Mouse (Mus musculus) small intestine, adult 2 months (tissue): ENCODE measurements at regions not wholly inside any gene's neighbourhood (a gene's known extent, or its start where the extent isn't known, plus 50 kb on each side); places are given as distances from the start of the nearest gene placed in this dataset.

Experiments used
- H3K27ac ChIP-seq: fragments of 200-500 bp; 2 replicates; pipeline ENCODE4 v1.5.1; 2012; ENCODE audit warnings: low read depth, low read length, control low read depth, inconsistent platforms; ENCODE audit not compliant: insufficient read depth
- H3K27me3 ChIP-seq: fragments of 200-500 bp; 2 replicates; pipeline ENCODE4 v1.6.1; 2012; ENCODE audit warnings: mild to moderate bottlenecking, moderate library complexity, low read length, inconsistent platforms; ENCODE audit not compliant: control insufficient read depth, insufficient read depth
- H3K36me3 ChIP-seq: fragments of 200-500 bp; 2 replicates; pipeline ENCODE4 v1.6.1; 2012; ENCODE audit warnings: mild to moderate bottlenecking, low read length, control low read depth, inconsistent platforms; ENCODE audit not compliant: control insufficient read depth, insufficient read depth
- H3K4me1 ChIP-seq: fragments of 200-500 bp; 2 replicates; pipeline ENCODE4 v1.6.1; 2012; ENCODE audit warnings: low read length, inconsistent platforms, mixed read lengths; ENCODE audit not compliant: control insufficient read depth, insufficient read depth, insufficient read length
- H3K4me3 ChIP-seq: fragments of 200-500 bp; 2 replicates; pipeline ENCODE4 v1.5.1; 2012; ENCODE audit warnings: low read depth, mild to moderate bottlenecking, control low read depth, inconsistent platforms, low read length, moderate library complexity
- CTCF ChIP-seq: fragments of 200-500 bp; IDR thresholded peaks from 2 replicates; pipeline ENCODE4 v1.5.1; 2012; ENCODE audit warnings: low read depth, mild to moderate bottlenecking, control low read depth, inconsistent platforms, low read length, moderate library complexity, mixed read lengths; ENCODE audit not compliant: insufficient replicate concordance, insufficient read length; ENCODE audit errors: extremely low read depth
- POLR2A ChIP-seq: fragments of 200-500 bp; IDR thresholded peaks from 2 replicates; pipeline ENCODE4 v1.6.1; 2012; ENCODE audit warnings: low read depth, mild to moderate bottlenecking, control low read depth, inconsistent platforms, low read length, moderate library complexity
- WGBS: fragments of 180-500 bp; shearing (Covaris S2); methylation state at CpG from one replicate; pipeline ENCODE4 v1.1.7; 2018; 5-methylcytosine and 5-hydroxymethylcytosine counted together

GRCm38 (mm10) chr8:26608001-26608400 lies 369.1 kb upstream of the Zfp703 start:
- WGBS: 35% methylated on average over 1 of the region's 1 CpGs
- Histone ChIP-seq H3K27me3 (no peaks in the 10 kb centered on the region), H3K27ac (no peak overlapping the region), H3K36me3 (no peaks in the 10 kb centered on the region), H3K4me1 (no peaks in the 10 kb centered on the region), H3K4me3 (no peak overlapping the region)
- TF ChIP-seq CTCF (no peak), POLR2A (no peak)

DNA sequence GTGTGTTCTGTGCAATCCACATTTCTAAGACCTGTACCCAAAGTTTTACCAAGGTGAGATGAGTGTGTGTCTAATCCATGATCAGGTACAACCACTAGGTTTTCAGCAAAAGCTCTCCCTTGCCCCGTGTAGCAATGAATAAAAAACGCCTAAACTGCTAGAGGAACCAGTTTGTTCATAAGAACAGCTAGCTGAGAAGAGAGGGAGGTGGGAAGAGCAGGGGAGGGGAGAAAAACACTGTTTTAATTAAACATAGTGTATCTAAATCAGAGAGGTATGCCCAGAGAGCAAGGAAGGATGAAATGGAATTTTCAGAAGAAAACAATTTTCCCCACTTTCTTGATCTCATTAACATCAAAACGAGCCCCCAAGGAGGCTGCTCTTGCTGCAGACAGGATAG lies 368.5 kb upstream of the Zfp703 start:
- no peak overlapping the region for H3K27ac ChIP-seq

GRCm38 (mm10) chr8:26612153-26612552 lies 365.0 kb upstream of the Zfp703 start:
- H3K4me3 ChIP-seq: no peak overlapping the region
- no peak overlapping the region for H3K27ac ChIP-seq
- H3K4me1 ChIP-seq: no peaks in the 10 kb centered on the region
- TF ChIP-seq POLR2A (no peak), CTCF (no peak)
- no peaks in the 10 kb centered on the region for H3K27me3 ChIP-seq
- H3K36me3 ChIP-seq: no peaks in the 10 kb centered on the region

More for the DNA sequence above, 368.5 kb upstream of the Zfp703 start:
- Histone ChIP-seq H3K36me3 (no peaks in the 10 kb centered on the region), H3K27me3 (no peaks in the 10 kb centered on the region), H3K4me3 (no peak overlapping the region), H3K4me1 (no peaks in the 10 kb centered on the region)
- WGBS: 63% methylated on average over 3 of the region's 3 CpGs
- no peak for TF ChIP-seq POLR2A
- no peak for TF ChIP-seq CTCF

DNA sequence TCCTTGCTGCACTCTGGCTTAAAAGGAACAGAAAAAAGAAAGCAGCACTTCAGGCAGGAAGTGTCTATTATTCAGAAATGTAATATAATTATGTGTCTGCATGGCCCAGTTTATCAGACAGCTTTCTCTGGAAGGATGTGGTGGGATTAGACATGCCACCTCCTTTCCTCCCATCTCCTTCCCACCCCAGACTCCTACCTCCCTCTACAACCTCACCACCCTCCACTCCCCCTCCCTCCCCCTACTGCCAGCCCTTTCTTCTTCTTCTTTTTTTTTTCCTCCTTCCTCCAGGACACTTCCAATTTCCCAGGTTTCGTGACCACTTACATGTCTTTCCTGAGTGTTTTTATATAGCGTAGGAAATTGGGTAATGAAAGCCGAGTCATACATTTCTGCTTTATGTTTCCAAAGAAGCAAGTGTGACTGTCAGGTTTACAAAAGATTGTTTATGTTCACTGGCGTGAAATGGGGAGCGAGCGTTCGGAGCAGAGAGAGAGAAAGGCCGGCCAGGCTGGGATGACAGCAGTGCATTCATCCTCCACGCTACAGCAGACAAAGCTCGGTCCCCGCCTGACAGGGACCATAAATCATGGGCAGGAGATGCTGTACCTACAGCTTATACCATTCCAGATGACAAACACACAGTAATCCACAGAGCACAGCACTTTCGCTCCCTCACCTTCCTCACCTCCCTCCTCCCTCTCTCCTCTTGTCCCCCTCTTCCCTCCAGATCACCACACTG lies 354.6 kb upstream of the Zfp703 start:
- WGBS: 59% methylated on average over 12 of the region's 12 CpGs
- Histone ChIP-seq H3K27ac (no peak overlapping the region), H3K4me1 (no peaks in the 10 kb centered on the region), H3K4me3 (no peak overlapping the region), H3K27me3 (no peaks in the 10 kb centered on the region), H3K36me3 (no peaks in the 10 kb centered on the region)
- no peak for TF ChIP-seq CTCF
- TF ChIP-seq POLR2A: no peak

- Histone ChIP-seq H3K27me3 (no peaks in the 10 kb centered on the region), H3K4me3 (no peak overlapping the region), H3K4me1 (no peaks in the 10 kb centered on the region), H3K36me3 (no peaks in the 10 kb centered on the region), H3K27ac (no peak overlapping the region)
- TF ChIP-seq POLR2A (no peak), CTCF (no peak)
- WGBS: 81% methylated on average over 14 of the region's 14 CpGs
Measured at GRCm38 (mm10) chr8:26626186-26626585, 350.9 kb upstream of the Zfp703 start.

DNA sequence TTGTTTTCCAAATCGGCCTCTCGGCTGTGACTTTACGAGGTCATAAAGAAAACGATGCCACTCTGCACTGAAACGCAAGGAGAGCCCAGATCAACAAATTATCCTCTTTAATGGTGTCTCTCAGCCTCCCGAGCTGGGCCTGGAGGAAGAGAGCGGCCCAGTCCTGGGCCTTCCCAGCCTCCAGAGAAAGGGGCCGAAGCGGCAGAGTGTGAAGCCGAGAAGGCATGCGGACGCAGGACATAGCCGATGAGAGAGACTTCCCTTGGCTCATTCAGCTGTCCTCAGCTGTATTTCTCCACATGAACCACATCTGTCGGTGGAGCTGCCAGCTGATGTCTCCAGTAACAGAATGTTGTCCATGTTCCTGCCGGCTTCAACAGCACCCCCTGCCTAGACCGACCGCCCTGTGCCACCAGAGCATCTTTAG lies 350.5 kb upstream of the Zfp703 start:
- H3K27ac ChIP-seq: no peak overlapping the region
- no peaks in the 10 kb centered on the region for H3K36me3 ChIP-seq
- WGBS: 68% methylated on average over 17 of the region's 17 CpGs
- no peak overlapping the region for H3K4me3 ChIP-seq
- no peaks in the 10 kb centered on the region for H3K27me3 ChIP-seq
- TF ChIP-seq POLR2A (no peak), CTCF (no peak)
- no peaks in the 10 kb centered on the region for H3K4me1 ChIP-seq

DNA sequence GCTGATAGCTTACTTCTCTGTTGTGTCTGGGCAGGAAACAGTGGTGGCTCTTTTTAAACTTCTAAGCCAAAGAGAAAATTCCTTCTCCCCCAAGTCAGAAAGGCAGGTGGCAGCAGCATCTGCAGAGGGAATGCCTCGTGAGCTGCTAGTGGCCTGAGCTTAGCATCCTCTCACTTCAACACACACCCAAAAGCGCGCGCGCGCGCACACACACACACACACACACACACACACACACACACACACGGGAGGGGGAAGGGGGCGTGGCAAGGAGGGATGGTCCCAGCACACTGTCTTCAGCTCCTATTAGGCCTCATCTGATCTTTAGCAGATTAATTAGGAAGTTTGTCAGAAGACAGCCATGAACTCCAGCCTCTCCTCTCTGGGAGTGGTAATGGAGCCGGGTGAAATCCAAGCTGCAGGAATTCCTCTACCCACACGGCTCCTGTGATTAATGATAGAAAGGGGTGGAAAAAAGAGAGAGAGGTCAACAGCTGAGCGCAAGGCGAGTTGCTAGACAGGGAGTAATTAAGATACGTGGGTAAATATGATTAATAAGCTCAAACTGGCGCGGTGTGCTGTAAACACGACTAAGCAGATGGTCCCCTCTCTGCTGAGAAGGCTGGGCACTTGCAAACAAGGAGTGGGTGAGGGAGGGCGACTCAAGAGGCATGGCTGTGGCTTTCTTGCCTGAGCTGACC lies 349.8 kb upstream of the Zfp703 start:
- no peaks in the 10 kb centered on the region for H3K36me3 ChIP-seq

GRCm38 (mm10) chr8:26630544-26630943 lies 346.6 kb upstream of the Zfp703 start:
- no peak for TF ChIP-seq CTCF
- TF ChIP-seq POLR2A: no peak
- H3K36me3 ChIP-seq: no peaks in the 10 kb centered on the region
- H3K4me3 ChIP-seq: no peak overlapping the region
- no peaks in the 10 kb centered on the region for H3K4me1 ChIP-seq
- no peaks in the 10 kb centered on the region; the same call in 1 of the 2 replicates for H3K27me3 ChIP-seq
- no peak overlapping the region for H3K27ac ChIP-seq
- WGBS: 82% methylated on average over 2 of the region's 2 CpGs

More for the DNA sequence above, 349.8 kb upstream of the Zfp703 start:
- H3K4me1 ChIP-seq: no peaks in the 10 kb centered on the region
- WGBS: 38% methylated on average over 18 of the region's 18 CpGs
- H3K4me3 ChIP-seq: no peak overlapping the region
- H3K27ac ChIP-seq: no peak overlapping the region
- TF ChIP-seq CTCF (no peak), POLR2A (no peak)
- H3K27me3 ChIP-seq: no peaks in the 10 kb centered on the region
